Mouse (Mus musculus) intestine, postnatal 0 days (tissue): ENCODE data around the gene Fgfr2. TPM values are rescaled to one million over a fixed set of nuclear protein-coding genes. Genes with fewer than 3 reads are reported as not detected.

Source experiments
- ATAC-seq: fragments of 200-750 bp; cut with Nextera tagmentation; 2 replicates; pipeline ENCODE4 v1.8.0; 2017; ENCODE audit warnings: mild to moderate bottlenecking, moderate TSS enrichment, moderate library complexity
- H3K27ac ChIP-seq: fragments of 300-500 bp; sonication (generic); 2 replicates; pipeline ENCODE4 v1.5.1; 2014; ENCODE audit warnings: mild to moderate bottlenecking, low read depth, low read length, moderate library complexity
- H3K27me3 ChIP-seq: fragments of 300-500 bp; sonication (generic); replicated peaks from 2 replicates; pipeline ENCODE4 v1.6.1; 2014; ENCODE audit warnings: low read length, mixed read lengths; ENCODE audit not compliant: control insufficient read depth, insufficient read depth
- H3K36me3 ChIP-seq: fragments of 300-500 bp; sonication (generic); 2 replicates; pipeline ENCODE4 v1.6.1; 2014; ENCODE audit warnings: mild to moderate bottlenecking, moderate library complexity; ENCODE audit not compliant: control insufficient read depth, insufficient read depth
- H3K4me1 ChIP-seq: fragments of 300-500 bp; sonication (generic); replicated peaks from 2 replicates; pipeline ENCODE4 v1.6.1; 2014; ENCODE audit warnings: antibody characterized with exemption, low read length, mixed read lengths; ENCODE audit not compliant: control insufficient read depth, insufficient read depth
- H3K4me2 ChIP-seq: fragments of 300-500 bp; sonication (generic); replicated peaks from 2 replicates; pipeline ENCODE4 v1.6.1; 2014; ENCODE audit warnings: low read depth, mild to moderate bottlenecking, moderate library complexity
- H3K4me3 ChIP-seq: fragments of 300-500 bp; sonication (generic); 2 replicates; pipeline ENCODE4 v1.5.1; 2014; ENCODE audit warnings: low read depth, low read length
- H3K9ac ChIP-seq: fragments of 300-500 bp; sonication (generic); 2 replicates; pipeline ENCODE4 v1.6.1; 2014; ENCODE audit warnings: mild to moderate bottlenecking, low read depth, low read length
- H3K9me3 ChIP-seq: fragments of 300-500 bp; sonication (generic); 2 replicates; pipeline ENCODE4 v1.6.1; 2016; ENCODE audit warnings: mixed run types; ENCODE audit not compliant: control insufficient read depth
- CTCF ChIP-seq: sonication (generic); IDR thresholded peaks from 2 replicates; pipeline ENCODE4 v1.5.1; 2016; ENCODE audit warnings: low read depth, mild to moderate bottlenecking, control low read depth, antibody characterized with exemption, moderate library complexity
- WGBS: fragments of 180-500 bp; shearing (Covaris S2); extraction: QIAGEN DNeasy Blood & Tissue Kit; methylation state at CpG from one replicate; pipeline ENCODE4 v1.1.7; 2014; 5-methylcytosine and 5-hydroxymethylcytosine counted together
- polyA plus RNA-seq: library from polyadenylated mRNA; unstranded; fragments of >200 nt; fragmentation: Nextera tagmentation; extraction: Ambion mirVana; gene quantifications from 2 replicates; pipeline ENCODE4 v1.2.1, GENCODE M21; 2015

The Fgfr2 gene
- polyA plus RNA-seq, 1 experiment from 2014 or later, result 29.5 TPM

- H3K9me3 ChIP-seq, result no peaks in the 10 kb centered on the region
- H3K36me3 ChIP-seq, result no peaks in the 10 kb centered on the region
- H3K4me2 ChIP-seq, result no peak overlapping the region
These were observed 2742.3 kb downstream of the Fgfr2 start for GRCm38 (mm10) chr7:130380769-130381355.

GRCm38 (mm10) chr7:130380367-130380766, 2742.8 kb downstream of the Fgfr2 start:
- WGBS, result 92% methylated on average over 7 of the region's 7 CpGs
- no peak overlapping the region for H3K27ac ChIP-seq
- no peaks in the 10 kb centered on the region for H3K27me3 ChIP-seq
- no peaks in the 10 kb centered on the region for H3K9me3 ChIP-seq
- H3K9ac ChIP-seq, result no peak overlapping the region
- H3K36me3 ChIP-seq, result no peaks in the 10 kb centered on the region
- H3K4me1 ChIP-seq, result no peaks in the 10 kb centered on the region
- no peak overlapping the region for H3K4me3 ChIP-seq
- no peak overlapping the region for H3K4me2 ChIP-seq
- TF ChIP-seq CTCF, result no peak
- ATAC-seq, result no peak

More at GRCm38 (mm10) chr7:130380769-130381355, 2742.3 kb downstream of the Fgfr2 start:
- 85% methylated on average over 8 of the region's 8 CpGs for WGBS
- no peak overlapping the region for H3K4me3 ChIP-seq
- TF ChIP-seq CTCF, result peak; percentile 54
- no peak overlapping the region for H3K9ac ChIP-seq
- no peak overlapping the region for H3K27ac ChIP-seq
- H3K27me3 ChIP-seq, result no peaks in the 10 kb centered on the region
- ATAC-seq, result no peak
- H3K4me1 ChIP-seq, result no peaks in the 10 kb centered on the region

GRCm38 (mm10) chr7:130379886-130380285, 2743.3 kb downstream of the Fgfr2 start:
- H3K27me3 ChIP-seq, result no peaks in the 10 kb centered on the region
- no peak overlapping the region for H3K4me2 ChIP-seq
- no peak overlapping the region for H3K27ac ChIP-seq
- no peak for TF ChIP-seq CTCF
- 87% methylated on average over 5 of the region's 5 CpGs for WGBS
- ATAC-seq, result no peak
- H3K4me1 ChIP-seq, result no peaks in the 10 kb centered on the region
- no peaks in the 10 kb centered on the region for H3K36me3 ChIP-seq
- H3K4me3 ChIP-seq, result no peak overlapping the region
- no peaks in the 10 kb centered on the region for H3K9me3 ChIP-seq
- no peak overlapping the region for H3K9ac ChIP-seq

- H3K4me1 ChIP-seq, result no peaks in the 10 kb centered on the region
- H3K36me3 ChIP-seq, result no peaks in the 10 kb centered on the region
- H3K9me3 ChIP-seq, result no peaks in the 10 kb centered on the region
- H3K4me2 ChIP-seq, result no peak overlapping the region
- WGBS, result 84% methylated on average over 3 of the region's 3 CpGs
- H3K9ac ChIP-seq, result no peak overlapping the region
- no peak for ATAC-seq
- no peak overlapping the region for H3K27ac ChIP-seq
- no peak for TF ChIP-seq CTCF
- H3K4me3 ChIP-seq, result no peak overlapping the region
- H3K27me3 ChIP-seq, result no peaks in the 10 kb centered on the region
These were observed 2744.8 kb downstream of the Fgfr2 start for GRCm38 (mm10) chr7:130378308-130378707.

GRCm38 (mm10) chr7:130374311-130374710, 2748.8 kb downstream of the Fgfr2 start:
- no peak for ATAC-seq
- WGBS, result 87% methylated on average over 9 of the region's 9 CpGs

GRCm38 (mm10) chr7:130368827-130369641, 2754.1 kb downstream of the Fgfr2 start:
- Histone ChIP-seq H3K4me3 (no peak overlapping the region), H3K9me3 (no peaks in the 10 kb centered on the region), H3K9ac (no peak overlapping the region), H3K36me3 (no peaks in the 10 kb centered on the region), H3K4me1 (no peaks in the 10 kb centered on the region), H3K27me3 (no peaks in the 10 kb centered on the region), H3K4me2 (peak overlapping the region; percentile 30; the same call in 1 of the 2 replicates), H3K27ac (no peak overlapping the region)
- ATAC-seq, result no peak
- peak; percentile 20; the same call in 1 of the 2 replicates for TF ChIP-seq CTCF
- 48% methylated on average over 24 of the region's 24 CpGs for WGBS

More at GRCm38 (mm10) chr7:130374311-130374710, 2748.8 kb downstream of the Fgfr2 start:
- no peak overlapping the region for H3K4me2 ChIP-seq
- no peak overlapping the region for H3K9ac ChIP-seq
- no peak overlapping the region for H3K27ac ChIP-seq
- no peak overlapping the region for H3K4me3 ChIP-seq
- H3K4me1 ChIP-seq, result no peaks in the 10 kb centered on the region
- no peak for TF ChIP-seq CTCF
- H3K36me3 ChIP-seq, result no peaks in the 10 kb centered on the region
- no peaks in the 10 kb centered on the region for H3K9me3 ChIP-seq
- H3K27me3 ChIP-seq, result no peaks in the 10 kb centered on the region
